Mouse (Mus musculus): ENCODE measurements around the gene Serpina5. TPM values are rescaled to one million over a fixed set of nuclear protein-coding genes. Genes with fewer than 3 reads are reported as not detected.

Gene Serpina5
- not detected in 4 replicates for total RNA-seq (2023; ENCODE audit: inconsistent age)

DNA sequence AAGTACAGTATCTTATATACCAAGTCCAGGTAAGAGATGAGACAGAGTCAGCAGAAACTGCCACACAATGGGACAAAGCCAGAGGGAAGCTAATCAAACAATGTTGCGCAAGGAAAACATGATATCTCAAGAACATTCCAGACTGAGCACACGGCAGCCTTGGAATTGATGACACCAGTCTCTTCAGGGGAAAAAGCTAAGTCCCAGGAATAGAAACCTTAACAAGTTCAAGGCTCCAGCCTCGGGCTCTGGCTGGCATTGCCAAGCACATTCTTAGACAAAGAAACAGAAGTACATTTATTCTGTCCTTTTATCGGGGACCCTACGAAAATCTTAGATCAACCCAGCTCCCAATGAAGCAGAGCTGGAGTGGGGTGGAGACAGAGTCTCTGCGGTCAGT, at the start of gene Serpina5:
TSS of gene Serpina5 (plus strand) at position 346 of the 400 bp plus-strand sequence.

DNA sequence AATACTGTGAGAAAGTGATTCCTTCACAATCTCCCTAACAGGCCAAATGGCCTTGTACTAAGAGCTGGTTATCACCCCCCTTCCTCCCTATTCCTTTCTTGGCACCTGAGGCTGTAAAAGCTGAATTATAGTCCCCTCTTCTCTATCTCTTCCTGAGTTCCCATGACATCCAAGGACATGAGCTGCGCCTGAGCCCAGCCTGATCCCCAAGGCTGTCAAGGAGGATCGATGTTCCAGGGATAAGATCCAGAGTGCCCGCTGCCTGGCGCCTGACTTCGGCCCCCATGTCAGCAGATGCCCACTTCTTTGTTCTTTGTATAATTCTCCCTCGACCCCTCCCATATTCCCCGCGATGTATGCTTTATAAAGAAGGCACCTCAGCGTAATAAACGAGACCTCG, 11.4 kb downstream of the Serpina5 start, which contains the start of gene Serpina3a:
TSS of gene Serpina3a (plus strand) at position 392 of the 400 bp plus-strand sequence.

DNA sequence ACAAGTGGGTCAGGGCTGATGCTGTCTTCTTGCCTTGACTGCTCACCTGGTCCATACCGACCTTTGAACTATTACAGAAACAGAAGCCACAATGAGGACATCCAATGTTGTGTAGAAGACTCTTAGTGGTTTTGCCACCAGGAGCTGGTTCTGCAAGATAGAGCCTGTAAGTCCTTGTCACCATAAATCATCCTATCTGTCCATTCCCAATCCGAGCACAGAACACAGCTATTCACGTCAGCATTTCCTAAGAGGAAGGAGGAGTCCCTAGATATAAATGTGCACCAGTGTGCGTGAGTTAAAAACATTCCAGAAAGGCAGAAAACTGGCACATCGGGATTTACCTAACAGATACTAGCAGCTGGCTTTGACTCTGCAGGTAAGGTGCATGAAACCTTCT, 26.8 kb downstream of the Serpina5 start, which contains the start of gene Serpina3b:
TSS of gene Serpina3b (plus strand) at position 301 of the 400 bp plus-strand sequence.

DNA sequence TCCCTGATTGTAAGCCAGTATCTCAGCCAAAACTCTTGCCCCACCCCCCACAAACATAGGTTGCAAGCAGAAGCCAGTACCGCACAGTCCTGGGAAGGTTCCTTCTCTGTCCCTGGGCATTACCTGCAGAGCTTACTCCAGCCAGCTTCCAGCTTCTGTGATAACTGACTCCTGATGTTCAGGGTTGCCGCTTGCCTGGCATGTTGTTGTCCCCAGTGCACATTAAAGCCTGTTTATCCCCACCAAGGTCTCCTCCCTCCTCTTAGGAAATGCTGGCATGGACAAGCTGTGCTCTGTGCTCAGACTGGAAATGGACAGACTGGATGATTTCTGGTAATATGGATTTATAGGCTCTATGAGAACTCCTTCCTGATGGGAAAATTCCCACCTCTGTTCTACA, 52.7 kb downstream of the Serpina5 start, which contains the start of gene Serpina3c:
TSS of gene Serpina3c (minus strand) at position 215 of the 400 bp plus-strand sequence.

Other genes with a start within 250 kb of the Serpina5 start
- not detected in 4 replicates for gene Serpina1a, start 237.6 kb upstream of the Serpina5 start, total RNA-seq (2023; ENCODE audit: inconsistent age)
- gene Serpina1c, start 196.2 kb upstream of the Serpina5 start, total RNA-seq (2023; ENCODE audit: inconsistent age): not detected in 4 replicates
- gene Serpina1e, start 142.1 kb upstream of the Serpina5 start, total RNA-seq (2023; ENCODE audit: inconsistent age): not detected in 4 replicates
- gene Serpina11, start 111.2 kb upstream of the Serpina5 start, total RNA-seq (2023; ENCODE audit: inconsistent age): not detected in 4 replicates
- gene Serpina9, start 87.4 kb upstream of the Serpina5 start, total RNA-seq (2023; ENCODE audit: inconsistent age): not detected in 4 replicates
- not detected in 4 replicates for gene Serpina12, start 56.7 kb upstream of the Serpina5 start, total RNA-seq (2023; ENCODE audit: inconsistent age)
- not detected in 4 replicates for gene Serpina3a, start 11.6 kb downstream of the Serpina5 start, total RNA-seq (2023; ENCODE audit: inconsistent age)
- gene Serpina3b, start 26.9 kb downstream of the Serpina5 start, total RNA-seq (2023; ENCODE audit: inconsistent age): not detected in 4 replicates
- not detected in 4 replicates for gene Serpina3c, start 52.8 kb downstream of the Serpina5 start, total RNA-seq (2023; ENCODE audit: inconsistent age)
- 5.7 to 6.5 TPM (median 6.3 TPM) in 4 replicates for gene Serpina3f, start 113.4 kb downstream of the Serpina5 start, total RNA-seq (2023; ENCODE audit: inconsistent age)
- 90.4 to 97.7 TPM (median 94.9 TPM) in 4 replicates for gene Serpina3g, start 135.1 kb downstream of the Serpina5 start, total RNA-seq (2023; ENCODE audit: inconsistent age)
- gene Serpina3i, start 162.0 kb downstream of the Serpina5 start, total RNA-seq (2023; ENCODE audit: inconsistent age): 0.87 to 2.8 TPM (median 2.1 TPM) in 4 replicates
- not detected in 4 replicates for gene Serpina3j, start 213.4 kb downstream of the Serpina5 start, total RNA-seq (2023; ENCODE audit: inconsistent age)
- gene Serpina3k, start 237.4 kb downstream of the Serpina5 start, total RNA-seq (2023; ENCODE audit: inconsistent age): not detected in 4 replicates
- not detected in 4 replicates for gene Serpina3m, start 237.4 kb downstream of the Serpina5 start, total RNA-seq (2023; ENCODE audit: inconsistent age)